Mouse (Mus musculus) midbrain, embryonic 11.5 days (tissue): ENCODE measurements around the gene Ms4a10. TPM values are rescaled to one million over a fixed set of nuclear protein-coding genes. Genes with fewer than 3 reads are reported as not detected.

Source experiments
- ATAC-seq: fragments of 200-750 bp; cut with Nextera tagmentation; 2 replicates; pipeline ENCODE4 v1.8.0; 2017; ENCODE audit warnings: moderate TSS enrichment, moderate library complexity; ENCODE audit not compliant: low FRiP score
- DNase-seq: peaks from one replicate; pipeline ENCODE4 v3.0.0; 2015; ENCODE audit warnings: low spot score; ENCODE audit errors: missing footprints
- H3K27ac ChIP-seq: fragments of 300-500 bp; sonication (generic); 2 replicates; pipeline ENCODE4 v1.5.1; 2014; ENCODE audit warnings: low read depth, low read length
- H3K27me3 ChIP-seq: fragments of 300-500 bp; sonication (generic); 2 replicates; pipeline ENCODE4 v1.6.1; 2014; ENCODE audit warnings: mild to moderate bottlenecking, low read length, moderate library complexity, mixed read lengths; ENCODE audit not compliant: control insufficient read depth, insufficient read depth
- H3K36me3 ChIP-seq: fragments of 300-500 bp; sonication (generic); 2 replicates; pipeline ENCODE4 v1.6.1; 2014; ENCODE audit warnings: mild to moderate bottlenecking, low read length, moderate library complexity, mixed read lengths; ENCODE audit not compliant: control insufficient read depth, insufficient read depth
- H3K4me1 ChIP-seq: fragments of 300-500 bp; sonication (generic); 2 replicates; pipeline ENCODE4 v1.6.1; 2014; ENCODE audit warnings: low read length; ENCODE audit not compliant: control insufficient read depth, insufficient read depth
- H3K4me2 ChIP-seq: fragments of 300-500 bp; sonication (generic); 2 replicates; pipeline ENCODE4 v1.6.1; 2014; ENCODE audit warnings: mild to moderate bottlenecking, moderate library complexity
- H3K4me3 ChIP-seq: fragments of 300-500 bp; sonication (generic); 2 replicates; pipeline ENCODE4 v1.5.1; 2014; ENCODE audit warnings: low read depth, low read length
- H3K9ac ChIP-seq: fragments of 300-500 bp; sonication (generic); 2 replicates; pipeline ENCODE4 v1.6.1; 2014; ENCODE audit warnings: low read length
- H3K9me3 ChIP-seq: fragments of 300-500 bp; sonication (generic); 2 replicates; pipeline ENCODE4 v1.6.1; 2016; ENCODE audit warnings: low read length; ENCODE audit not compliant: control insufficient read depth
- WGBS: fragments of 180-500 bp; shearing (Covaris S2); extraction: QIAGEN DNeasy Blood & Tissue Kit; methylation state at CpG from one replicate; pipeline ENCODE4 v1.1.7; 2014; 5-methylcytosine and 5-hydroxymethylcytosine counted together
- polyA plus RNA-seq: library from polyadenylated mRNA; unstranded; fragments of >200 nt; fragmentation: Nextera tagmentation; extraction: Ambion mirVana; gene quantifications from 2 replicates; pipeline ENCODE4 v1.2.1, GENCODE M21; 2014

Ms4a10 gene
- polyA plus RNA-seq, 1 experiment from 2014 or later, result not detected

DNA sequence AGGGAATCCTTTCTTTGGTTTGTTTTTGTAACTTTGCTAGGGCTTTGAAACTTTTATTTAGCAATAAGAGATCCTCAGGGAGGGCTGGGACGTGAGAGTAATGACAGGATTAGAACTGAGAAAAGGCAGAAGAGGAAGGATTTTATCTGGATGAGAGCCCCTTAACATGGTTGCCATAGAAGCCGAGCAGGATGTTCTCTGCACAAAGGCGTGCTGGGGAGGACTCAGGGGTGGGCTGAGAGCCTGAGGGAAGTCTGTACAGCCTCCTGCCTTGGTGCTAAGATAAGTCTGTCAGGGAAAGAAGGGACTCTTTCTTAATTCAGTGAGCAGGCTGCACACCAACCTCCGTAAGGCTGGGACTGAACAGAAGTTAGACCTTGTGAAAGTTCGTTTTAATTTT is 39.4 kb downstream of the Ms4a10 start:
- Histone ChIP-seq H3K27me3 (no peaks in the 10 kb centered on the region), H3K27ac (no peak overlapping the region), H3K4me1 (no peaks in the 10 kb centered on the region), H3K4me3 (no peak overlapping the region), H3K9me3 (no peaks in the 10 kb centered on the region), H3K4me2 (no peak overlapping the region), H3K9ac (no peak overlapping the region), H3K36me3 (no peaks in the 10 kb centered on the region)
- WGBS, result 18% methylated on average over 5 of the region's 5 CpGs
- DNase-seq, result peak; percentile 82
- ATAC-seq, result no peak

DNA sequence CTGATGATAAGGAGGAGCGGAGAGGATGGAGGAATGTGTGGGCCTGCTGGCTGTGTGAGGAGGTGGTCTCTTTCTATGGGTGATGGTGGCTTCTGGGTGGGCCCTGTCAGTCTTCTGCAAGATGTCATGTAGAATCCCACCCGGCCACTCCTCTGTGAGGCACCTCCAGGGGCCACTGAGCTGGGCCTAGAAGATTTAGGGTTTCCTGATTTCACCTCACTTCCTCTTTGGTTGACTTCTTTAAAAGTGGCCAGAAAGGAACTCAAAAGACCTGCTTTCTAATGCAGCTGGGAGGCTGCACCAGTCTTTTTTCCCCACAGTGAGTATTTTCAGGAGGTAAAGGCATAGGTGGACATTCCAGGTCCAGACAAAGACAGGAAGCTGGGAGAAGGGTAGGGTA is 43.8 kb downstream of the Ms4a10 start:
- H3K4me2 ChIP-seq, result no peak overlapping the region
- no peak overlapping the region for H3K27ac ChIP-seq
- 86% methylated on average over 2 of the region's 2 CpGs for WGBS
- no peaks in the 10 kb centered on the region for H3K9me3 ChIP-seq
- H3K9ac ChIP-seq, result no peak overlapping the region
- H3K36me3 ChIP-seq, result no peaks in the 10 kb centered on the region
- H3K4me1 ChIP-seq, result peaks cover 3% of the 10 kb centered on the region; the same call in 1 of the 2 replicates
- H3K4me3 ChIP-seq, result no peak overlapping the region
- no peak for DNase-seq
- no peaks in the 10 kb centered on the region for H3K27me3 ChIP-seq
- ATAC-seq, result no peak

DNA sequence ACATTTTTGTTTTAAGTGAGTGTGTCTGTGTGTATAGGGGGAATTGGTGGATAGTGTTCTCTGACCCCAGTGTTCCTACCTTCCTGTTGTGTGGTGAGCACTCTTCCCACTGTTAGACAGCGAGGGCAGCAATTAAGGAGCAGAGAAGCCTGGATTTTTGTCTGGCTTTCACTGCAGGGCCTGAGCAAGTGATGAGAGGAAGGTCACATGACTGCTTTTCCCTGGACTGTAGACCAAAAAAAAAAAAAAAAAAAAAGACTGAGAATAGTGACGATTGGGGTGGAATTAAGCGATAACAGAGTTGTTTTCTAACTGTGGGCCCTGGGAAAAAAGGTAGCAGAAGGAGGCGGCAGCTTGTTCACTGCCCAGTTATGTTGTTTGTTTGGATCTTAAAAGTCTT is 47.8 kb downstream of the Ms4a10 start:
- no peak for DNase-seq
- Histone ChIP-seq H3K4me2 (no peak overlapping the region), H3K36me3 (no peaks in the 10 kb centered on the region), H3K27ac (no peak overlapping the region), H3K4me1 (peaks cover 3% of the 10 kb centered on the region; the same call in 1 of the 2 replicates), H3K4me3 (no peak overlapping the region), H3K9me3 (no peaks in the 10 kb centered on the region), H3K27me3 (no peaks in the 10 kb centered on the region), H3K9ac (0 out of 2 replicates have a peak overlapping the region, but pooled peaks have one; percentile 6)
- 34% methylated on average over 4 of the region's 4 CpGs for WGBS
- no peak for ATAC-seq

DNA sequence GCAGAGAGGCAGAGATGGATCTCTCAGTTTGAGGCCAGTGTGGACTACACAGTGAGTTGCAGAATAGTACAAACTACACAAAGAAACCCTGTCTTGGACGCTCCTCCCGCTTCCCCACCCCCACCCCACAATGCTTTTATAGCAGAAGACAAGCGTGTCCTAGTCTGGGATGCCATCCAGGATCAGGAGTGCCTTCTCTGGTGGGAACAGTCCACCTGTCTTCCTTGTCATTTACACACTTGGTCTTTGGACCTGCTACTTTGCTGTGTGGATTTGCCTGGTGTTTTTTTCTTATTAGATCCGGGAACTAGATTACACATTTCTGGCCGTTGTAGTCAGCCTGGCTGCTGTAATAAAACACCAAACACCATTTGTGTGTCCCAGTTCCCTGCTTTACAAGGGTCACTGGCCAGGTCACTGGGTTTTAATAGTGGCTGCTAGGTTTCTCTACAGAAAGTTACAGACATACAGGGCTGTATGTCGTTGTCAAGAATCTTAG is 48.3 kb downstream of the Ms4a10 start:
- Histone ChIP-seq H3K27me3 (no peaks in the 10 kb centered on the region), H3K36me3 (no peaks in the 10 kb centered on the region), H3K9ac (0 out of 2 replicates have a peak overlapping the region, but pooled peaks have one; percentile 6), H3K4me2 (no peak overlapping the region), H3K27ac (no peak overlapping the region), H3K4me3 (no peak overlapping the region), H3K9me3 (no peaks in the 10 kb centered on the region), H3K4me1 (peaks cover 3% of the 10 kb centered on the region; the same call in 1 of the 2 replicates)
- 14% methylated on average over 6 of the region's 6 CpGs for WGBS
- ATAC-seq (no peak), DNase-seq (peak; percentile 83)

DNA sequence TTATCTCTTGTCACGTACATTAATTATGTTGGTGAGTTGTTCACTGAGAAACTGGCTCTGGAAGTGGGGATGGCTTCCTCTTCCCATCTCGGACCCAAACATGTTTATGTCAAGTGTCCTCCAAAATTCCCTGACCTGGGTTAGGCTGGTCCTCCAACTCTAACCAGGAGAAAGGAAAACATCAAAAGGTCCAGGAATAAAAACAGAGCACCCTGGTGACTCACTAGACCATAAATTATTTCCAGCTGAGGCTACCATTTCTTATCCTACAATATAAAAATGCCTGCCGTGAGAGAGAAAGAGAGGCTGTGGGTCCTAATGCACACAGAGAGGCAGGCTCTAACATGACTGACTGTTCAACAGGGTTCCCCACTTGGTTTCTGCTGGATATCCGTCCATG is 50.2 kb downstream of the Ms4a10 start:
- H3K27me3 ChIP-seq, result no peaks in the 10 kb centered on the region
- ATAC-seq (no peak), DNase-seq (peak; percentile 60)
- no peak overlapping the region for H3K4me2 ChIP-seq
- H3K9ac ChIP-seq, result no peak overlapping the region
- H3K4me1 ChIP-seq, result peaks cover 3% of the 10 kb centered on the region; the same call in 1 of the 2 replicates
- H3K4me3 ChIP-seq, result no peak overlapping the region
- no peaks in the 10 kb centered on the region for H3K36me3 ChIP-seq
- no peak overlapping the region for H3K27ac ChIP-seq
- no peaks in the 10 kb centered on the region for H3K9me3 ChIP-seq
- WGBS, result 73% methylated on average over 4 of the region's 4 CpGs

DNA sequence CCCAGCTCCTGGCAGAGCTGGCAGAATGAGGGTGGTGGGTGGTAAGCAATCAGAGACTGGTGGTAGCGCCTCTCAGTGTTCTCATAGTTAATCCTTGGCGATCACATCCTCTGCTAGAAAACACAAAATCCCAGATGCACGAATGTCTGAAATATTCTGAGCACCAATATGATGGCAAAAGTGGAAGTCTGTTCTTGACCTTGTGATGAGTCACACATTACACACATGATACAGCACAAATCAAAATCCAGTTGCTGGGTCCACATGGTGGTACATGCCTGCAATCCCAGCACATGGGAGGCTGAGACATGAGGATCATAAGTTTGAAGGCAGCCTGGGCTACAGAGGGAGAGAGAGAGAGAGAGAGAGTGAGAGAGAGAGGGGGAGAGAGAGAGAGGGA is 53.4 kb downstream of the Ms4a10 start:
- H3K36me3 ChIP-seq, result no peaks in the 10 kb centered on the region
- H3K4me2 ChIP-seq, result no peak overlapping the region
- H3K9me3 ChIP-seq, result no peaks in the 10 kb centered on the region
- no peak overlapping the region for H3K4me3 ChIP-seq
- H3K27ac ChIP-seq, result no peak overlapping the region
- ATAC-seq (no peak), DNase-seq (peak; percentile 31)
- H3K9ac ChIP-seq, result no peak overlapping the region
- H3K4me1 ChIP-seq, result no peaks in the 10 kb centered on the region; the same call in 1 of the 2 replicates
- H3K27me3 ChIP-seq, result no peaks in the 10 kb centered on the region
- 79% methylated on average over 3 of the region's 3 CpGs for WGBS

DNA sequence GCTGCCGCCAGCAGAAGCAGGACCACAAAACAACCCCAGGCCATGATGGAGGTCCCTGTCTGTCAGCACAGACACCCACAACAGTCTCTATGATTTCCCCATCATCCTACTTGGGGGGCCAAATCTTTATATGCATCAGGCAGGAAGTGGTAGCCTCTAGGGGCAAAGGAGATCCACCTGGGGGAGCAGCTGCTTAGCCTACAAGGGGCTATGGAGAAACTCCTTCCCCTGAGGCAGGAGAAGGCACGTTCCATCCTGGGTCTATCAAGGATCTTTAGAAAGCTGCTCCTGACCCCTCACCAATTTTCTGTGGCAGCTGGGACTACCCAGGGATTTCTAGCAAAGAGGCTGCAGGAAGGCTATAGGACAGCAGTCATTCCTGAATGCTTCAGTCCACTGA is 53.9 kb downstream of the Ms4a10 start, which contains the start of gene Zp1:
Zp1 (minus strand) TSS at position 101 of the 400 bp plus-strand sequence.
- Histone ChIP-seq H3K4me2 (no peak within 1 kb of the TSS), H3K4me1 (no peaks in the 10 kb centered on the region), H3K9me3 (no peaks in the 10 kb centered on the region), H3K9ac (no peak within 1 kb of the TSS), H3K27ac (no peak within 1 kb of the TSS), H3K36me3 (no peaks in the 10 kb centered on the region), H3K4me3 (no peak within 1 kb of the TSS), H3K27me3 (no peaks in the 10 kb centered on the region)
- WGBS, result 72% methylated on average over 2 of the region's 2 CpGs
- DNase-seq, result no peak
- ATAC-seq, result no peak

DNA sequence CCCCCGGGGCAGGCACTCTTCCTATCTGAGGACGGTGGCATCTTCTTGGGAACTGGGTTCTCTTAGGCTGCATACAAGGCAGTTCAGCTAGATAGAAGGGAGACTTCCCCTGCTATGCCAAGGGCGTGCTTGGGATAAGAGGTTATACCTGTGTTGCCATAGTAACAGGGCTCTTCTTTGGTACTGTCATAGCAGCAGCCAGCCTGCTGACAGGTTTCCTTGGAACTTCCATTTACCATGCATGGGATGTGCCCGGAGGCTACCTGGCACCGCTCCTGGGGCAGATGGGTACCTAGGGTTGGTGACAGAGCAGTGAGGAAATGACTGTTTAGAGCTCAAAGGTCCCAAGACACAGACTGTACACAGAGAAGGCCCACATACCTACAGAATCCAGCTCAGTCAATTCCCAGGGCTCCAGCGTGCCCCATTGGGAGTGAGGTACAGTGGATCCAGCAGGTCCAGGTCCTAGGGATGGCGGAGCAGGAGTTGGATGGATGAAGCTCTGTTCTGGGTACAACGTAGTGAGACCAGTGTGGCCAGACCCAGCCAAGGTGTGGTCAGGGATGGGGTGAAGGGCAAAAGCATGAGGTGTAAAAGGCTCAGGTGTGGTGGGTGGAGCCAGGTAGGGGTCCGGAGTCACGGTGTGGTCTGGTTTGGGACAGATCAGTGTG is 56.0 kb downstream of the Ms4a10 start:
- DNase-seq, result peak; percentile 80
- Histone ChIP-seq H3K27me3 (no peaks in the 10 kb centered on the region), H3K9ac (no peak overlapping the region), H3K36me3 (no peaks in the 10 kb centered on the region), H3K9me3 (no peaks in the 10 kb centered on the region), H3K4me2 (no peak overlapping the region), H3K4me3 (no peak overlapping the region), H3K27ac (no peak overlapping the region), H3K4me1 (no peaks in the 10 kb centered on the region)
- WGBS, result 86% methylated on average over 10 of the region's 10 CpGs
- ATAC-seq, result no peak

DNA sequence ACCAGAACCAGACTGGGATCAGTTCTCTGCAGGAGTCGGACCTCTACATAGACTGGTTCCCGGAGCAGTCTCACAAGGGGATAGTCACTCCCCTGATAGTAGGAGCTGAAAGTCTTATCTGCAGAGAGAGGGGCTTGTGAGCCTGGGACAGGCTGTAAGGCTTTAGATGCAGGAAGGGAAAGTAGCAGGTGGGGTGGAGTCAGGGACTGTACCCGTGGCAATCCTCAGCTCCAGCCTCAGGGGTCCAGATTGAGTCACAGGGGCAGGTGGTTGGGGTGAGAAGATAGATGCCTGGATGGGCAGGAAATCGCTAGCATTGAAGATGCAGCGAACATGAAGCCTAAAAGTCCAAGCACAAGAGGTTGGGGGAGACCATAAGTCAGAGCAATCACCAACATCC is 58.0 kb downstream of the Ms4a10 start:
- no peak overlapping the region for H3K27ac ChIP-seq
- no peak overlapping the region for H3K4me2 ChIP-seq
- no peak for ATAC-seq
- H3K4me1 ChIP-seq, result no peaks in the 10 kb centered on the region
- H3K27me3 ChIP-seq, result no peaks in the 10 kb centered on the region
- no peak for DNase-seq
- WGBS, result 75% methylated on average over 5 of the region's 5 CpGs
- H3K36me3 ChIP-seq, result no peaks in the 10 kb centered on the region
- no peak overlapping the region for H3K9ac ChIP-seq
- no peaks in the 10 kb centered on the region for H3K9me3 ChIP-seq
- no peak overlapping the region for H3K4me3 ChIP-seq
